Mouse (Mus musculus): Measurements from ENCODE around the gene Agxt2.

DNA sequence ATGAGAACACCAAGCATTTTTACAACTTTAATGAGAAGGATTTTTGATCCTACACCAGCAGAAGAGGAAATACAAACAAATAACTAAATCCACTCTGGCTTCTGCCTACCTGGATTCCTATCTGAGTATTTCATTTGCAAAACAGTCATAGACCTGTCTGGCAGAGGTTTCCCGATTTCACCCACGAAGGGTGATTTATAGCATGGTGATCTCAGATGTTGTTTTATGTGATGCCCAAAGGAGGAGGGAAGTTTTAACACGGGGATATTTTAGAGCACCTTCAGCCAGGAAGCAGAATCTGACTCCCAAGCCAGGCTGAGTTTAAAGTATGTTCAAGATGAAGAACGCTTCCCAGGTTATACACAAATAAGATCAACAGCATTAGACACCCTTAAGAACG is 46.5 kb upstream of the Agxt2 start:
- TF ChIP-seq CTCF (IDR thresholded peaks at IDR 0.05; ENCODE audit: low read depth, low read length) (no peak), GATA1 (IDR thresholded peaks at IDR 0.05; ENCODE audit: borderline replicate concordance, low read length) (no peak), TAL1 (conservative IDR thresholded peaks at IDR 0.05; ENCODE audit: low read depth, low read length) (no peak), POLR2AphosphoS5 (IDR thresholded peaks at IDR 0.05; ENCODE audit: insufficient replicate concordance, low read depth, low read length) (no peak)
